Mouse (Mus musculus): ENCODE measurements around the gene Zfp148. TPM values are rescaled to one million over a fixed set of nuclear protein-coding genes. Genes with fewer than 3 reads are reported as not detected.

Gene Zfp148
- polyA plus RNA-seq, 1 experiment from 2014 or later, result 78.9 TPM

GRCm38 (mm10) chr16:33428327-33428726, 47.7 kb downstream of the Zfp148 start:
- Histone ChIP-seq H3K27me3 (replicated peaks; ENCODE audit: control insufficient read depth, insufficient read depth, low read length) (no peaks in the 10 kb centered on the region), H3K4me1 (replicated peaks; ENCODE audit: control insufficient read depth, insufficient read depth, low read length) (peaks cover 3% of the 10 kb centered on the region; the same call in 1 of the 2 replicates), H3K4me3 (replicated peaks; ENCODE audit: low read length) (no peak overlapping the region), H3K36me3 (ENCODE audit: control insufficient read depth, insufficient read depth) (no peaks in the 10 kb centered on the region; the same call in 1 of the 2 replicates), H3K4me2 (ENCODE audit: low read length) (no peak overlapping the region), H3K9ac (replicated peaks; ENCODE audit: low read depth, low read length) (no peak overlapping the region), H3K9me3 (ENCODE audit: control insufficient read depth, low read length) (no peaks in the 10 kb centered on the region), H3K27ac (ENCODE audit: low read length) (peak overlapping the region; percentile 12; the same call in 1 of the 2 replicates)
- ATAC-seq, result no peak
- WGBS, result 19% methylated on average over 3 of the region's 3 CpGs

- no peaks in the 10 kb centered on the region for H3K27me3 ChIP-seq (replicated peaks; ENCODE audit: control insufficient read depth, insufficient read depth, low read length)
- peaks cover 3% of the 10 kb centered on the region; the same call in 1 of the 2 replicates for H3K4me1 ChIP-seq (replicated peaks; ENCODE audit: control insufficient read depth, insufficient read depth, low read length)
- 91% methylated on average over 2 of the region's 2 CpGs for WGBS
- ATAC-seq, result no peak
- H3K4me3 ChIP-seq (replicated peaks; ENCODE audit: low read length), result no peak overlapping the region
- no peak overlapping the region for H3K27ac ChIP-seq (ENCODE audit: low read length)
- H3K36me3 ChIP-seq (ENCODE audit: control insufficient read depth, insufficient read depth), result peaks cover 3% of the 10 kb centered on the region; the same call in 1 of the 2 replicates
- H3K9me3 ChIP-seq (ENCODE audit: control insufficient read depth, low read length), result no peaks in the 10 kb centered on the region
- H3K9ac ChIP-seq (replicated peaks; ENCODE audit: low read depth, low read length), result no peak overlapping the region
- H3K4me2 ChIP-seq (ENCODE audit: low read length), result no peak overlapping the region
Measured at GRCm38 (mm10) chr16:33431660-33432059, 51.0 kb downstream of the Zfp148 start.

GRCm38 (mm10) chr16:33441065-33441464, 60.4 kb downstream of the Zfp148 start:
- ATAC-seq, result no peak
- Histone ChIP-seq H3K4me2 (ENCODE audit: low read length) (no peak overlapping the region), H3K27ac (ENCODE audit: low read length) (no peak overlapping the region), H3K36me3 (ENCODE audit: control insufficient read depth, insufficient read depth) (peaks cover under 1% of the 10 kb centered on the region; the same call in 1 of the 2 replicates), H3K4me1 (replicated peaks; ENCODE audit: control insufficient read depth, insufficient read depth, low read length) (no peaks in the 10 kb centered on the region), H3K9ac (replicated peaks; ENCODE audit: low read depth, low read length) (no peak overlapping the region), H3K9me3 (ENCODE audit: control insufficient read depth, low read length) (no peaks in the 10 kb centered on the region), H3K27me3 (replicated peaks; ENCODE audit: control insufficient read depth, insufficient read depth, low read length) (no peaks in the 10 kb centered on the region), H3K4me3 (replicated peaks; ENCODE audit: low read length) (no peak overlapping the region)
- whole genome bisulfite sequencing, result 93% methylated on average over 6 of the region's 6 CpGs

GRCm38 (mm10) chr16:33446830-33447229, 66.2 kb downstream of the Zfp148 start:
- Histone ChIP-seq H3K4me1 (replicated peaks; ENCODE audit: control insufficient read depth, insufficient read depth, low read length) (peaks cover 4% of the 10 kb centered on the region), H3K27me3 (replicated peaks; ENCODE audit: control insufficient read depth, insufficient read depth, low read length) (no peaks in the 10 kb centered on the region), H3K4me2 (ENCODE audit: low read length) (no peak overlapping the region), H3K4me3 (replicated peaks; ENCODE audit: low read length) (no peak overlapping the region), H3K9me3 (ENCODE audit: control insufficient read depth, low read length) (no peaks in the 10 kb centered on the region), H3K36me3 (ENCODE audit: control insufficient read depth, insufficient read depth) (no peaks in the 10 kb centered on the region), H3K27ac (ENCODE audit: low read length) (no peak overlapping the region), H3K9ac (replicated peaks; ENCODE audit: low read depth, low read length) (no peak overlapping the region)
- ATAC-seq, result no peak
- 69% methylated on average over 5 of the region's 5 CpGs for WGBS

GRCm38 (mm10) chr16:33453826-33454225, 73.2 kb downstream of the Zfp148 start:
- Histone ChIP-seq H3K9ac (replicated peaks; ENCODE audit: low read depth, low read length) (no peak overlapping the region), H3K4me3 (replicated peaks; ENCODE audit: low read length) (no peak overlapping the region), H3K27ac (ENCODE audit: low read length) (no peak overlapping the region), H3K4me2 (ENCODE audit: low read length) (no peak overlapping the region), H3K9me3 (ENCODE audit: control insufficient read depth, low read length) (no peaks in the 10 kb centered on the region), H3K36me3 (ENCODE audit: control insufficient read depth, insufficient read depth) (no peaks in the 10 kb centered on the region), H3K4me1 (replicated peaks; ENCODE audit: control insufficient read depth, insufficient read depth, low read length) (peaks cover 4% of the 10 kb centered on the region), H3K27me3 (replicated peaks; ENCODE audit: control insufficient read depth, insufficient read depth, low read length) (no peaks in the 10 kb centered on the region)
- WGBS, result 89% methylated on average over 2 of the region's 2 CpGs
- ATAC-seq, result no peak

- Histone ChIP-seq H3K9me3 (ENCODE audit: control insufficient read depth, low read length) (no peaks in the 10 kb centered on the region), H3K27ac (ENCODE audit: low read length) (no peak overlapping the region), H3K4me2 (ENCODE audit: low read length) (no peak overlapping the region), H3K4me3 (replicated peaks; ENCODE audit: low read length) (no peak overlapping the region), H3K9ac (replicated peaks; ENCODE audit: low read depth, low read length) (no peak overlapping the region), H3K27me3 (replicated peaks; ENCODE audit: control insufficient read depth, insufficient read depth, low read length) (no peaks in the 10 kb centered on the region), H3K4me1 (replicated peaks; ENCODE audit: control insufficient read depth, insufficient read depth, low read length) (peaks cover 4% of the 10 kb centered on the region), H3K36me3 (ENCODE audit: control insufficient read depth, insufficient read depth) (peaks cover 3% of the 10 kb centered on the region; the same call in 1 of the 2 replicates)
- 64% methylated on average over 2 of the region's 2 CpGs for WGBS
- no peak for ATAC-seq
Measured at GRCm38 (mm10) chr16:33454306-33454705, 73.7 kb downstream of the Zfp148 start.

GRCm38 (mm10) chr16:33455263-33455910, 74.8 kb downstream of the Zfp148 start:
- WGBS, result 90% methylated on average over 6 of the region's 6 CpGs
- no peak overlapping the region for H3K27ac ChIP-seq (ENCODE audit: low read length)
- no peak for ATAC-seq
- no peak overlapping the region for H3K4me2 ChIP-seq (ENCODE audit: low read length)
- H3K9ac ChIP-seq (replicated peaks; ENCODE audit: low read depth, low read length), result no peak overlapping the region
- peaks cover 6% of the 10 kb centered on the region; the same call in 1 of the 2 replicates for H3K36me3 ChIP-seq (ENCODE audit: control insufficient read depth, insufficient read depth)
- no peaks in the 10 kb centered on the region for H3K27me3 ChIP-seq (replicated peaks; ENCODE audit: control insufficient read depth, insufficient read depth, low read length)
- H3K4me1 ChIP-seq (replicated peaks; ENCODE audit: control insufficient read depth, insufficient read depth, low read length), result peaks cover 4% of the 10 kb centered on the region
- H3K9me3 ChIP-seq (ENCODE audit: control insufficient read depth, low read length), result no peaks in the 10 kb centered on the region
- no peak overlapping the region for H3K4me3 ChIP-seq (replicated peaks; ENCODE audit: low read length)

- no peaks in the 10 kb centered on the region for H3K9me3 ChIP-seq (ENCODE audit: control insufficient read depth, low read length)
- peaks cover 6% of the 10 kb centered on the region; the same call in 1 of the 2 replicates for H3K36me3 ChIP-seq (ENCODE audit: control insufficient read depth, insufficient read depth)
- no peak overlapping the region for H3K9ac ChIP-seq (replicated peaks; ENCODE audit: low read depth, low read length)
- H3K4me3 ChIP-seq (replicated peaks; ENCODE audit: low read length), result no peak overlapping the region
- no peak overlapping the region for H3K27ac ChIP-seq (ENCODE audit: low read length)
- no peak for ATAC-seq
- H3K27me3 ChIP-seq (replicated peaks; ENCODE audit: control insufficient read depth, insufficient read depth, low read length), result no peaks in the 10 kb centered on the region
- no peak overlapping the region for H3K4me2 ChIP-seq (ENCODE audit: low read length)
- 93% methylated on average over 1 of the region's 1 CpGs for WGBS
- H3K4me1 ChIP-seq (replicated peaks; ENCODE audit: control insufficient read depth, insufficient read depth, low read length), result peaks cover 7% of the 10 kb centered on the region
Measured at GRCm38 (mm10) chr16:33459101-33459500, 78.5 kb downstream of the Zfp148 start.

- no peaks in the 10 kb centered on the region for H3K9me3 ChIP-seq (ENCODE audit: control insufficient read depth, low read length)
- peaks cover 22% of the 10 kb centered on the region for H3K4me1 ChIP-seq (replicated peaks; ENCODE audit: control insufficient read depth, insufficient read depth, low read length)
- 87% methylated on average over 3 of the region's 3 CpGs for WGBS
- ATAC-seq, result no peak
- H3K36me3 ChIP-seq (ENCODE audit: control insufficient read depth, insufficient read depth), result peaks cover 6% of the 10 kb centered on the region; the same call in 1 of the 2 replicates
- no peaks in the 10 kb centered on the region for H3K27me3 ChIP-seq (replicated peaks; ENCODE audit: control insufficient read depth, insufficient read depth, low read length)
- no peak overlapping the region for H3K27ac ChIP-seq (ENCODE audit: low read length)
- H3K4me3 ChIP-seq (replicated peaks; ENCODE audit: low read length), result no peak overlapping the region
- H3K9ac ChIP-seq (replicated peaks; ENCODE audit: low read depth, low read length), result no peak overlapping the region
- no peak overlapping the region for H3K4me2 ChIP-seq (ENCODE audit: low read length)
Measured at GRCm38 (mm10) chr16:33461416-33461815, 80.8 kb downstream of the Zfp148 start.
